Mouse (Mus musculus) NIH3T3 (cell line): ENCODE measurements at regions not wholly inside any gene's neighbourhood (a gene's known extent, or its start where the extent isn't known, plus 50 kb on each side); places are given as distances from the start of the nearest gene placed in this dataset.
"Not testable (repeated sequence)": the region's sequence is repeated elsewhere in the genome, so short reads cannot be mapped to it uniquely, and the experiment has no call there.

Source experiments
- DNase-seq: peaks from one replicate; pipeline ENCODE4 v3.0.0-alpha.2; 2012; ENCODE audit warnings: low read depth

GRCm38 (mm10) chr3:57963965-57964364, 116.1 kb upstream of the Pfn2 start:
- no peak for DNase-seq

- DNase-seq = not testable (repeated sequence)
Observed at GRCm38 (mm10) chr3:57970614-57971013, 122.7 kb upstream of the Pfn2 start.

GRCm38 (mm10) chr3:57972469-57973245, 124.8 kb upstream of the Pfn2 start:
- DNase-seq = no peak

- no peak for DNase-seq
Observed at GRCm38 (mm10) chr3:57973546-57973945, 125.7 kb upstream of the Pfn2 start.

- DNase-seq = no peak
Observed at GRCm38 (mm10) chr3:57975379-57975778, 127.5 kb upstream of the Pfn2 start.

GRCm38 (mm10) chr3:57976640-57977229, 128.9 kb upstream of the Pfn2 start:
- no peak for DNase-seq

- DNase-seq = no peak
Observed at GRCm38 (mm10) chr3:57988175-57988574, 140.3 kb upstream of the Pfn2 start.

GRCm38 (mm10) chr3:57990738-57991137, 142.9 kb upstream of the Pfn2 start:
- DNase-seq = no peak

- DNase-seq = peak; percentile 21
Observed at GRCm38 (mm10) chr3:57998121-57999102, 150.5 kb upstream of the Pfn2 start.

GRCm38 (mm10) chr3:58002792-58003574, 155.1 kb upstream of the Pfn2 start:
- peak; percentile 9 for DNase-seq

GRCm38 (mm10) chr3:58024750-58025392, 177.0 kb upstream of the Pfn2 start:
- DNase-seq = no peak

- no peak for DNase-seq
Observed at GRCm38 (mm10) chr3:58049618-58050017, 201.7 kb upstream of the Pfn2 start.

- no peak for DNase-seq
Observed at GRCm38 (mm10) chr3:58054726-58055125, 206.8 kb upstream of the Pfn2 start.

GRCm38 (mm10) chr3:58055181-58055580, 207.3 kb upstream of the Pfn2 start:
- no peak for DNase-seq

GRCm38 (mm10) chr3:58056191-58057063, 208.5 kb upstream of the Pfn2 start:
- DNase-seq = no peak

GRCm38 (mm10) chr3:58057064-58057396, 209.2 kb upstream of the Pfn2 start:
- no peak for DNase-seq

- no peak for DNase-seq
Observed at GRCm38 (mm10) chr3:58058134-58058533, 210.3 kb upstream of the Pfn2 start.

GRCm38 (mm10) chr3:58063852-58064549, 216.1 kb upstream of the Pfn2 start:
- no peak for DNase-seq

- no peak for DNase-seq
Observed at GRCm38 (mm10) chr3:58071574-58071973, 223.7 kb upstream of the Pfn2 start.
